Mouse (Mus musculus) embryonic fibroblast, embryonic 13.5 days (primary cell): ENCODE results near the gene Ap1g1. TPM values are rescaled to one million over a fixed set of nuclear protein-coding genes. Genes with fewer than 3 reads are reported as not detected.

Experiments
- H3K27ac ChIP-seq: 2 replicates; pipeline ENCODE4 v1.5.1; 2012; ENCODE audit warnings: low read length, control low read depth, inconsistent platforms; ENCODE audit not compliant: insufficient read depth
- H3K4me1 ChIP-seq: 2 replicates; pipeline ENCODE4 v1.6.1; 2011; ENCODE audit warnings: low read length; ENCODE audit not compliant: control insufficient read depth, insufficient read depth
- H3K4me3 ChIP-seq: 2 replicates; pipeline ENCODE4 v1.5.1; 2011; ENCODE audit warnings: mild to moderate bottlenecking, control low read depth, low read length; ENCODE audit not compliant: insufficient read depth
- CTCF ChIP-seq: IDR thresholded peaks from 2 replicates; pipeline ENCODE4 v1.5.1; 2011; ENCODE audit warnings: mild to moderate bottlenecking, control low read depth, low read length, moderate library complexity, borderline replicate concordance; ENCODE audit not compliant: insufficient read depth
- POLR2A ChIP-seq: IDR thresholded peaks from 2 replicates; pipeline ENCODE4 v1.6.1; 2011; ENCODE audit warnings: low read depth, mild to moderate bottlenecking, control low read depth, low read length, moderate library complexity
- polyA plus RNA-seq: library from polyadenylated mRNA; stranded (reverse); fragments of >200 nt; gene quantifications from 2 replicates; pipeline ENCODE4 v1.2.4, GENCODE M21; 2011; ENCODE audit warnings: low read depth; ENCODE audit not compliant: missing spikeins, insufficient read length

Ap1g1 gene
- polyA plus RNA-seq, 1 experiment = 71.7 TPM

DNA sequence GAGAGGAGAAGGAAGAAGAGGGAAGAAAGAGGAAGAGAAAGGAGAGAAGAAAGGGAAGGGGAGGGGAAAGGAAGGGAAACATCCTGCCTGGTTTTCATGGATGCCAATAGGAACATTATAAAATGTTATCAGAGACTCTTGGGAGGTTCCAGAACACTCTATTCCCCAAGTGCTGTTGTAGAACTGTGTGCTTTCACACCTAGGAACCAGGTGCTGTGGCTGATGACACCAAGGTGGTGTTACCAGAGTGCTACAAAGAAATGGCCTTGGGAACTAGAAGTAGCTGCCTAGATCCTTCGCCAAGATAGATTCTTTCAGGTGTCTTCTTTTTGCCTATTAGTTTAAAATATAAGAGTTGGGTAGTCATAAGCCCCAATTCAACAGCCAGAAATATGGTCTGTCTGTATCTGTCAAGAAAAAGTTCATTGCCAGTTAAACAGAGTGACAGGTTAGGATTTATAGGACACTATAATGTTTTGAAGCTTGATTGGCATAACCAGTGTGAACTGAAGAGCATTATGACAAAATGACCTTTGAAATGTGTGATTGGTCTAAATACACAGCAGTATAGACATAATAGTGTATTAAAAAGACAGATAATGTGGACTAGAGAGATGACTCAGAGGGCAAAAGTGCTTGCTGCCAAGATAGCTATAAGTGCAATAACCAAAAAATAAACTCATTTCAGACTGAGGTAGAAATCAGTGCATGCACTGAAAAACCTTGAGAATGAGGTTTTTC lies 126.7 kb downstream of the Ap1g1 start:
- Histone ChIP-seq H3K4me3 (no peak overlapping the region), H3K4me1 (no peaks in the 10 kb centered on the region), H3K27ac (no peak overlapping the region)
- no peak for TF ChIP-seq CTCF
- no peak for TF ChIP-seq POLR2A

DNA sequence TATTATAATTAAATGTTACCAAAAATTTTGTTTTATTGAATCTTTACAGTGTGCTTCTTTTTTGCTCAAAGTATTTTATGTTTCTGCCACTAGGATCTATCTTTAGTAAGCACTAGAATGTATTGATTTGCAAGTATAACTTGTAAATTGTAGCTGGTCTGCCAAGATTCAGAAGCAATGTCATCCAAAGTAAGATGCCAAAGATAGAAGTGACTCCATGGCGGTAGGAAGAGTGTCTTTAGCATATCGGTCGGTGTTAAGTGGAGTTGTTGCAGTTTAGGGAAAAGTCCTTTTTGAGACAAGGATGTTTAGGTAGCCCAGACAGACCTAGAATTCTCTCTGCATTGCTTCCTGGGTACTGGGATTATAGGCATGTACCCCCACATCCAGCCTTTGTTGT lies 128.6 kb downstream of the Ap1g1 start:
- no peak overlapping the region for H3K27ac ChIP-seq
- TF ChIP-seq CTCF (no peak), POLR2A (no peak)
- H3K4me3 ChIP-seq = no peak overlapping the region
- no peaks in the 10 kb centered on the region for H3K4me1 ChIP-seq

DNA sequence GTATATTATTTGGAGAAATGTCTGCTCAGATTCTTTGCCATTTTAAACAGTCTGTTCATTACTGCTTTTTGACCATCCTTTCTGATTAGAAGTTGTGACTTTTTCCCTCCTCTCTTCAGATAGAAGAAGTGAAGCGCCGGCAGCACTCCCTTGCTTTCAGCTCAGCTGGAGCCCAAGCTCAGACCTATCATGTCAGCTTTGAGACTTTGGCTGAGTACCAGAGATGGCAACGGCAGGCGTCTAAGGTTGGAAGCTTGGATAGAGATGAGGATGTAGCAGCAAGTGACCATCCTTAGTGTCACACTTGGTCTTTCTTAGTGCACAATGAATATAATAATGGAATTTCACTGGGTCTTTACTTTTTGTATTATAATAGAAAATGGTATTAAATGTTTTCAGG lies 129.0 kb downstream of the Ap1g1 start:
- no peak for TF ChIP-seq POLR2A
- no peak for TF ChIP-seq CTCF

More for the DNA sequence above, 129.0 kb downstream of the Ap1g1 start:
- Histone ChIP-seq H3K4me3 (no peak overlapping the region), H3K4me1 (no peaks in the 10 kb centered on the region), H3K27ac (no peak overlapping the region)

Other genes with a start within 250 kb of the Ap1g1 start
- 23.0 and 23.3 TPM in 2 replicates for gene Dhx38, start 212.7 kb upstream of the Ap1g1 start, polyA plus RNA-seq
- 8.2 and 13.1 TPM in 2 replicates for gene Txnl4b, start 212.7 kb upstream of the Ap1g1 start, polyA plus RNA-seq
- 0.39 TPM in 1 of 2 replicates, not detected in the other for gene Hp, start 199.4 kb upstream of the Ap1g1 start, polyA plus RNA-seq
- gene Dhodh, start 169.9 kb upstream of the Ap1g1 start, polyA plus RNA-seq = 8.0 and 10.6 TPM in 2 replicates
- gene Pkd1l3, start 164.0 kb upstream of the Ap1g1 start, polyA plus RNA-seq = not detected in 2 replicates
- gene Ist1, start 85.3 kb upstream of the Ap1g1 start, polyA plus RNA-seq = 72.9 and 74.4 TPM in 2 replicates
- gene Zfp821, start 73.0 kb upstream of the Ap1g1 start, polyA plus RNA-seq = 10.9 and 14.6 TPM in 2 replicates
- gene Atxn1l, start 40.8 kb upstream of the Ap1g1 start, polyA plus RNA-seq = 25.3 and 32.0 TPM in 2 replicates
- 7.5 and 8.8 TPM in 2 replicates for gene Phlpp2, start 90.0 kb downstream of the Ap1g1 start, polyA plus RNA-seq
- gene Marveld3, start 183.6 kb downstream of the Ap1g1 start, polyA plus RNA-seq = not detected in 2 replicates
- not detected in 2 replicates for gene Tat, start 211.9 kb downstream of the Ap1g1 start, polyA plus RNA-seq